Mouse (Mus musculus) bone marrow, adult 2 months (tissue): Measurements from ENCODE around the gene Iqch.

Experiments
- CTCF ChIP-seq: fragments of 200-500 bp; IDR thresholded peaks from 2 replicates; pipeline ENCODE4 v1.5.1; 2011; ENCODE audit warnings: low read length, control low read depth; ENCODE audit not compliant: control insufficient read depth, insufficient read depth
- POLR2A ChIP-seq: fragments of 200-500 bp; IDR thresholded peaks from 2 replicates; pipeline ENCODE4 v1.6.1; 2011; ENCODE audit warnings: low read depth, mild to moderate bottlenecking, control low read depth, low read length, borderline replicate concordance; ENCODE audit not compliant: control insufficient read depth

DNA sequence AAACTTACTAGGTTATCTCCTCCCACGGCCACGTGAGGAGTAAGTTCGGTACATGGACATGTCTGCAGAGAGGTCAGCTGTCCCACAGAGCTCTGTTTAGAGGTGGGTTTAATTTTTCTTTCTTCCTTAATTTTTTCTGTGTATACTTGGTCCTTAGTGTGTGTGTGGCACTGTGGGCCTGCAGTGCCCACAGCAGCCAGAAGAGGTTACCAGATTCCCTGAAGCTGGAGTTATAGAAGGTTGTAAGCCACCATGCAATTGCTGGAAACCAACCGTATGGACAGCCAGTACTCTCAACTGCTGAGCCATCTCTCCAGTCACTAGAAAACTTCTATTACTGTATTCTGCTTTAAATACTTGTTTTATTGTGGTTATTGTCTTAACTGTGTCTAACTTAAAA, 29.8 kb upstream of the Iqch start:
- TF ChIP-seq CTCF (no peak), POLR2A (no peak)
